In genomic region chr11:108214521-108215223, GRCm38 (mm10) we compare ENCODE assay signal across 8 mouse cellular contexts.
A peak's percentile ranks its signal among the peaks of the same experiment; 100 is the strongest.
DNase-seq lines count a peak whose midpoint lies in the region; ATAC-seq and TF ChIP-seq lines count a peak whose summit lies in the region.
"Had no signal": no experiment of that assay in that cellular context is flagged by ENCODE, and none has a peak within 500 bp of the region (broad histone marks: within the 10 kb centered on the region; RNA-seq: fewer than 3 reads in every experiment).

No protein-coding gene starts in this region.

- TF ChIP-seq EP300 in liver, postnatal 0 days (IDR thresholded peaks at IDR 0.05; ENCODE audit: low read depth), result no peak

- H3K9ac ChIP-seq in liver, postnatal 0 days (replicated peaks), result no peak overlapping the region
- H3K9ac ChIP-seq in forebrain, embryonic 15.5 days (replicated peaks), result no peak overlapping the region
- H3K9ac ChIP-seq in hindbrain, embryonic 12.5 days, result no peak overlapping the region
- H3K9ac ChIP-seq: liver, embryonic 15.5 days had no signal

- peak overlapping the region; percentile 15; the same call in 1 of the 2 replicates for H3K4me2 ChIP-seq in liver, postnatal 0 days (ENCODE audit: low read depth, low read length)
- H3K4me2 ChIP-seq in forebrain, embryonic 15.5 days (replicated peaks), result no peak overlapping the region
- H3K4me2 ChIP-seq in hindbrain, embryonic 12.5 days (replicated peaks), result no peak overlapping the region
- H3K4me2 ChIP-seq: liver, embryonic 15.5 days had no signal

- H3K27ac ChIP-seq in liver, postnatal 0 days (ENCODE audit: low read depth), result no peak overlapping the region
- no peak overlapping the region for H3K27ac ChIP-seq in forebrain, embryonic 15.5 days (replicated peaks)
- H3K27ac ChIP-seq in hindbrain, embryonic 12.5 days, result no peak overlapping the region
- H3K27ac ChIP-seq: liver, embryonic 15.5 days had no signal

- ATAC-seq in liver, postnatal 0 days, result no peak
- peak; percentile 55 for ATAC-seq in CD4-positive, CD25-positive, alpha-beta regulatory T cell, adult 4 months
- peak; percentile 48; the same call in 1 of the 2 replicates for ATAC-seq in common myeloid progenitor, adult 5-6 weeks (replicated peaks; ENCODE audit: low read depth, poor library complexity, severe bottlenecking)
- no peak for ATAC-seq in forebrain, embryonic 15.5 days (replicated peaks)
- ATAC-seq in hindbrain, embryonic 12.5 days (ENCODE audit: low FRiP score), result no peak

- peaks cover 31% of the 10 kb centered on the region for H3K4me1 ChIP-seq in liver, postnatal 0 days (ENCODE audit: insufficient read depth)
- peaks cover 98% of the 10 kb centered on the region for H3K4me1 ChIP-seq in megakaryocyte, embryonic 14.5 days
- peaks cover 19% of the 10 kb centered on the region for H3K4me1 ChIP-seq in forebrain, embryonic 15.5 days
- peaks cover 14% of the 10 kb centered on the region for H3K4me1 ChIP-seq in hindbrain, embryonic 12.5 days
- H3K4me1 ChIP-seq: liver, embryonic 15.5 days had no signal

- no peaks in the 10 kb centered on the region for H3K36me3 ChIP-seq in liver, postnatal 0 days (replicated peaks; ENCODE audit: insufficient read depth, low read length)
- peaks cover 94% of the 10 kb centered on the region for H3K36me3 ChIP-seq in megakaryocyte, embryonic 14.5 days (replicated peaks; ENCODE audit: low read length)
- H3K36me3 ChIP-seq in forebrain, embryonic 15.5 days, result no peaks in the 10 kb centered on the region
- no peaks in the 10 kb centered on the region for H3K36me3 ChIP-seq in hindbrain, embryonic 12.5 days
- H3K36me3 ChIP-seq: liver, embryonic 15.5 days had no signal

- TF ChIP-seq CTCF in liver, postnatal 0 days (IDR thresholded peaks at IDR 0.05; ENCODE audit: low read depth), result no peak

- H3K9me3 ChIP-seq in liver, postnatal 0 days (ENCODE audit: low read length), result no peaks in the 10 kb centered on the region
- H3K9me3 ChIP-seq in megakaryocyte, embryonic 14.5 days, result no peaks in the 10 kb centered on the region
- no peaks in the 10 kb centered on the region for H3K9me3 ChIP-seq in forebrain, embryonic 15.5 days
- H3K9me3 ChIP-seq in hindbrain, embryonic 12.5 days (replicated peaks), result no peaks in the 10 kb centered on the region
- H3K9me3 ChIP-seq: liver, embryonic 15.5 days had no signal

- 63% methylated on average over 11 of the region's 11 CpGs for WGBS in liver, postnatal 0 days (ENCODE audit: insufficient replicate concordance)
- WGBS in forebrain, embryonic 15.5 days, result 86% methylated on average over 11 of the region's 11 CpGs
- WGBS in hindbrain, embryonic 12.5 days, result 92% methylated on average over 11 of the region's 11 CpGs

- DNase-seq in liver, postnatal 0 days, result no peak
- no peak for DNase-seq in liver

- no peaks in the 10 kb centered on the region for H3K27me3 ChIP-seq in liver, postnatal 0 days (ENCODE audit: insufficient read depth, low read length)
- no peaks in the 10 kb centered on the region for H3K27me3 ChIP-seq in megakaryocyte, embryonic 14.5 days (replicated peaks)
- no peaks in the 10 kb centered on the region for H3K27me3 ChIP-seq in forebrain, embryonic 15.5 days
- H3K27me3 ChIP-seq in hindbrain, embryonic 12.5 days, result no peaks in the 10 kb centered on the region
- H3K27me3 ChIP-seq: liver, embryonic 15.5 days had no signal

- no peak overlapping the region for H3K4me3 ChIP-seq in liver, postnatal 0 days (ENCODE audit: low read depth, low read length)
- peak overlapping the region; percentile 78 for H3K4me3 ChIP-seq in megakaryocyte, embryonic 14.5 days (replicated peaks)
- H3K4me3 ChIP-seq in forebrain, embryonic 15.5 days, result no peak overlapping the region
- H3K4me3 ChIP-seq in hindbrain, embryonic 12.5 days, result no peak overlapping the region
- H3K4me3 ChIP-seq: liver, embryonic 15.5 days had no signal

Comparison
In these comparisons a context has a peak if more than half of its experiments do, and no peak if none do; other contexts are left out.
1. ATAC-seq: peak in CD4-positive, CD25-positive, alpha-beta regulatory T cell, adult 4 months (single experiment) and common myeloid progenitor, adult 5-6 weeks (single experiment); none in liver, postnatal 0 days (single experiment), forebrain, embryonic 15.5 days (single experiment) and hindbrain, embryonic 12.5 days (single experiment).